Mouse (Mus musculus) ES-E14 (cell line): ENCODE measurements at regions not wholly inside any gene's neighbourhood (a gene's known extent, or its start where the extent isn't known, plus 50 kb on each side); places are given as distances from the start of the nearest gene placed in this dataset.

Experiments used
- CHD2 ChIP-seq: IDR thresholded peaks from 2 replicates; pipeline ENCODE4 v1.6.1; 2014; ENCODE audit warnings: mild to moderate bottlenecking, low read depth, low read length, inconsistent platforms
- MAFK ChIP-seq: IDR thresholded peaks from 2 replicates; pipeline ENCODE4 v1.6.1; 2014; ENCODE audit warnings: mild to moderate bottlenecking, low read depth, low read length, inconsistent platforms; ENCODE audit not compliant: insufficient read depth
- ZNF384 ChIP-seq: IDR thresholded peaks from 2 replicates; pipeline ENCODE4 v1.6.1; 2012; ENCODE audit warnings: low read depth, low read length, inconsistent platforms

DNA sequence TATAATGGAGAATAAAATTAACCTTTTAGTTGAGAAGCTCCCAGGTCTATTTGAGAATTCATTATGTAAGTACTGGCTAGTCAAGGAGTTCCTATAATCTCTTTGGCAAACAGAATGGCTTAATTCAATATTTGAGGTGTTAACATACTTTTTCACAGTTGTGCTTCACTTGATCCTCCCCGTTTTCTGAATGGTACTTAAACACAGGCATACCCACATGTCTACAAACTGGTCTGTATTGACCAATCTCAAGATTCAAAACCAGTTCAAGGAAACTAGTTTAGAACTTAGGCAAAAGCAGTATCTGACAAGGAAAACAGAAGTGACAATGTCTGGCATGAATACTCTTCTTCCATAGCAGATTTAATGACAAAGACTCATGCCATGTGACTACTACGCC is 583.0 kb upstream of the Dmac1 start:
- no peak for TF ChIP-seq CHD2
- no peak for TF ChIP-seq ZNF384
- no peak for TF ChIP-seq MAFK
